Mouse (Mus musculus) natural killer cell, adult 2 months (primary cell): ENCODE results near the gene Smoc1.

Experiments
- DNase-seq, 2 experiments: peaks; one replicate each; pipeline ENCODE4 v3.0.0; 2022; ENCODE audit warnings: low spot score in 2 of 2

The Smoc1 gene

GRCm38 (mm10) chr12:81081031-81081430 lies 54.4 kb downstream of the Smoc1 start:
- no peak for DNase-seq

GRCm38 (mm10) chr12:81083146-81083545 lies 56.5 kb downstream of the Smoc1 start:
- DNase-seq, result no peak

GRCm38 (mm10) chr12:81085244-81085643 lies 58.6 kb downstream of the Smoc1 start:
- no peak for DNase-seq

- DNase-seq, result no peak
These were observed 61.5 kb downstream of the Smoc1 start for GRCm38 (mm10) chr12:81088131-81088530.

GRCm38 (mm10) chr12:81091641-81092040 lies 65.0 kb downstream of the Smoc1 start:
- DNase-seq, result no peak

GRCm38 (mm10) chr12:81092641-81093040 lies 66.0 kb downstream of the Smoc1 start:
- DNase-seq, result no peak

- DNase-seq, result no peak
These were observed 66.6 kb downstream of the Smoc1 start for GRCm38 (mm10) chr12:81093211-81093610.

GRCm38 (mm10) chr12:81094766-81095405 lies 68.3 kb downstream of the Smoc1 start:
- DNase-seq, result no peak

GRCm38 (mm10) chr12:81097267-81097666 lies 70.7 kb downstream of the Smoc1 start:
- DNase-seq, result no peak

- DNase-seq, result no peak
These were observed 71.1 kb downstream of the Smoc1 start for GRCm38 (mm10) chr12:81097738-81098137.

GRCm38 (mm10) chr12:81099161-81099560 lies 72.6 kb downstream of the Smoc1 start:
- DNase-seq, result no peak

GRCm38 (mm10) chr12:81101691-81102090 lies 75.1 kb downstream of the Smoc1 start:
- DNase-seq, result no peak

- no peak for DNase-seq
These were observed 77.9 kb downstream of the Smoc1 start for GRCm38 (mm10) chr12:81104546-81104945.

GRCm38 (mm10) chr12:81105721-81106633 lies 79.4 kb downstream of the Smoc1 start:
- DNase-seq, result no peak

- no peak for DNase-seq
These were observed 80.9 kb downstream of the Smoc1 start for GRCm38 (mm10) chr12:81107278-81108100.

GRCm38 (mm10) chr12:81108600-81109011 lies 82.0 kb downstream of the Smoc1 start:
- DNase-seq, result no peak

- DNase-seq, result no peak
These were observed 83.4 kb downstream of the Smoc1 start for GRCm38 (mm10) chr12:81110006-81110405.

- no peak for DNase-seq
These were observed 85.7 kb downstream of the Smoc1 start for GRCm38 (mm10) chr12:81112321-81112720.

GRCm38 (mm10) chr12:81120301-81120700 lies 93.7 kb downstream of the Smoc1 start:
- DNase-seq, result no peak

GRCm38 (mm10) chr12:81123793-81124192 lies 97.2 kb downstream of the Smoc1 start:
- no peak for DNase-seq

- DNase-seq, result no peak
These were observed 100.2 kb downstream of the Smoc1 start for GRCm38 (mm10) chr12:81126842-81127241.

- DNase-seq, result no peak
These were observed 102.1 kb downstream of the Smoc1 start for GRCm38 (mm10) chr12:81128693-81129092.
